Mouse (Mus musculus) erythroblast, embryonic 14.5 days (primary cell): ENCODE results near the gene Osgin1. TPM values are rescaled to one million over a fixed set of nuclear protein-coding genes. Genes with fewer than 3 reads are reported as not detected.

ENCODE experiments used
- H3K27me3 ChIP-seq: 2 replicates; pipeline ENCODE4 v1.6.1; 2012; ENCODE audit warnings: inconsistent platforms; ENCODE audit not compliant: control insufficient read depth
- H3K36me3 ChIP-seq: 2 replicates; pipeline ENCODE4 v1.6.1; 2012; ENCODE audit warnings: mild to moderate bottlenecking, inconsistent platforms; ENCODE audit not compliant: control insufficient read depth
- H3K4me1 ChIP-seq: 2 replicates; pipeline ENCODE4 v1.6.1; 2012; ENCODE audit warnings: inconsistent platforms; ENCODE audit not compliant: control insufficient read depth
- H3K4me3 ChIP-seq: replicated peaks from 2 replicates; pipeline ENCODE3; 2012; ENCODE audit warnings: moderate library complexity, mild to moderate bottlenecking, inconsistent platforms
- H3K9me3 ChIP-seq: 2 replicates; pipeline ENCODE4 v1.6.1; 2012; ENCODE audit warnings: low read length, inconsistent platforms, mixed read lengths; ENCODE audit not compliant: control insufficient read depth
- GATA1 ChIP-seq: IDR thresholded peaks from 2 replicates; pipeline ENCODE4 v1.6.1; 2012; ENCODE audit warnings: low read length, inconsistent platforms, mixed read lengths
- TAL1 ChIP-seq: IDR thresholded peaks from 3 replicates; pipeline ENCODE4 v1.6.1; 2012; ENCODE audit warnings: low read length, inconsistent platforms, mixed read lengths
- polyA plus RNA-seq: library from polyadenylated mRNA; stranded (reverse); fragments of >175 nt; gene quantifications from 2 replicates; pipeline ENCODE4 v1.2.3, GENCODE M21; 2012

Gene Osgin1
- polyA plus RNA-seq, 1 experiment = 0.30 TPM

- no peaks in the 10 kb centered on the region for H3K27me3 ChIP-seq
Measured at GRCm38 (mm10) chr8:119400122-119400671, 33.7 kb upstream of the Osgin1 start.

GRCm38 (mm10) chr8:119400904-119401303, 33.0 kb upstream of the Osgin1 start:
- H3K4me3 ChIP-seq = no peak overlapping the region
- no peaks in the 10 kb centered on the region for H3K9me3 ChIP-seq
- peaks cover 5% of the 10 kb centered on the region; the same call in 1 of the 2 replicates for H3K4me1 ChIP-seq
- no peaks in the 10 kb centered on the region for H3K27me3 ChIP-seq
- no peak for TF ChIP-seq TAL1
- TF ChIP-seq GATA1 = no peak
- peaks cover 19% of the 10 kb centered on the region for H3K36me3 ChIP-seq

More at GRCm38 (mm10) chr8:119400122-119400671, 33.7 kb upstream of the Osgin1 start:
- TF ChIP-seq GATA1 = no peak
- no peak overlapping the region for H3K4me3 ChIP-seq
- no peaks in the 10 kb centered on the region for H3K9me3 ChIP-seq
- H3K36me3 ChIP-seq = peaks cover 18% of the 10 kb centered on the region
- H3K4me1 ChIP-seq = peaks cover 12% of the 10 kb centered on the region

- H3K9me3 ChIP-seq = no peaks in the 10 kb centered on the region
- H3K27me3 ChIP-seq = no peaks in the 10 kb centered on the region
- no peak overlapping the region for H3K4me3 ChIP-seq
- no peaks in the 10 kb centered on the region for H3K4me1 ChIP-seq
- H3K36me3 ChIP-seq = peaks cover 33% of the 10 kb centered on the region
- TF ChIP-seq GATA1 (no peak), TAL1 (no peak)
Measured at GRCm38 (mm10) chr8:119403912-119404311, 30.0 kb upstream of the Osgin1 start.

- H3K9me3 ChIP-seq = no peaks in the 10 kb centered on the region
- H3K36me3 ChIP-seq = peaks cover 39% of the 10 kb centered on the region
- TF ChIP-seq TAL1 (no peak), GATA1 (no peak)
- no peaks in the 10 kb centered on the region for H3K4me1 ChIP-seq
- no peak overlapping the region for H3K4me3 ChIP-seq
- H3K27me3 ChIP-seq = no peaks in the 10 kb centered on the region
Measured at GRCm38 (mm10) chr8:119404648-119405047, 29.3 kb upstream of the Osgin1 start.

GRCm38 (mm10) chr8:119408311-119408710, 25.6 kb upstream of the Osgin1 start:
- Histone ChIP-seq H3K4me1 (peaks cover 5% of the 10 kb centered on the region), H3K4me3 (no peak overlapping the region), H3K27me3 (no peaks in the 10 kb centered on the region), H3K36me3 (peaks cover 45% of the 10 kb centered on the region), H3K9me3 (no peaks in the 10 kb centered on the region)
- TF ChIP-seq GATA1 (no peak), TAL1 (no peak)

GRCm38 (mm10) chr8:119412037-119412734, 21.7 kb upstream of the Osgin1 start:
- Histone ChIP-seq H3K4me1 (peaks cover 5% of the 10 kb centered on the region), H3K4me3 (no peak overlapping the region), H3K27me3 (no peaks in the 10 kb centered on the region), H3K36me3 (peaks cover 35% of the 10 kb centered on the region), H3K9me3 (no peaks in the 10 kb centered on the region)
- TF ChIP-seq GATA1 (no peak), TAL1 (no peak)

GRCm38 (mm10) chr8:119412735-119413498, 21.0 kb upstream of the Osgin1 start:
- H3K4me3 ChIP-seq = no peak overlapping the region
- no peak for TF ChIP-seq GATA1
- no peak for TF ChIP-seq TAL1
- peaks cover 27% of the 10 kb centered on the region for H3K36me3 ChIP-seq
- peaks cover 5% of the 10 kb centered on the region for H3K4me1 ChIP-seq
- no peaks in the 10 kb centered on the region for H3K9me3 ChIP-seq
- no peaks in the 10 kb centered on the region for H3K27me3 ChIP-seq

- Histone ChIP-seq H3K27me3 (no peaks in the 10 kb centered on the region), H3K9me3 (no peaks in the 10 kb centered on the region), H3K36me3 (peaks cover 21% of the 10 kb centered on the region), H3K4me1 (peaks cover 5% of the 10 kb centered on the region), H3K4me3 (no peak overlapping the region)
- TF ChIP-seq TAL1 (no peak), GATA1 (no peak)
Measured at GRCm38 (mm10) chr8:119413605-119414004, 20.3 kb upstream of the Osgin1 start.

- Histone ChIP-seq H3K9me3 (no peaks in the 10 kb centered on the region), H3K4me1 (no peaks in the 10 kb centered on the region; the same call in 1 of the 2 replicates), H3K36me3 (no peaks in the 10 kb centered on the region), H3K4me3 (no peak overlapping the region), H3K27me3 (no peaks in the 10 kb centered on the region)
- TF ChIP-seq GATA1 = no peak
- no peak for TF ChIP-seq TAL1
Measured at GRCm38 (mm10) chr8:119420318-119420717, 13.6 kb upstream of the Osgin1 start.
